Mouse (Mus musculus) liver, adult 2 months (tissue): ENCODE results near the gene Maml2.

Experiments used
- CTCF ChIP-seq: fragments of 200-500 bp; IDR thresholded peaks from 2 replicates; pipeline ENCODE4 v1.5.1; 2011; ENCODE audit warnings: low read depth, low read length, control low read depth
- POLR2A ChIP-seq: fragments of 200-500 bp; IDR thresholded peaks from 2 replicates; pipeline ENCODE4 v1.6.1; 2011; ENCODE audit warnings: low read length, control low read depth; ENCODE audit not compliant: insufficient read depth; ENCODE audit errors: extremely low read depth

- no peak for TF ChIP-seq POLR2A
- no peak for TF ChIP-seq CTCF
These were observed 404.0 kb downstream of the Maml2 start for GRCm38 (mm10) chr9:13701773-13702172.
